Mouse (Mus musculus) brain, embryonic 14.5 days (tissue): ENCODE data around the gene Tspan32.

Source experiments
- CTCF ChIP-seq: fragments of 200-500 bp; IDR thresholded peaks from 2 replicates; pipeline ENCODE4 v1.5.1; 2012; ENCODE audit warnings: inconsistent platforms, mild to moderate bottlenecking, moderate library complexity, borderline replicate concordance; ENCODE audit not compliant: insufficient read depth, insufficient read length; ENCODE audit errors: extremely low read depth
- POLR2A ChIP-seq: fragments of 200-500 bp; IDR thresholded peaks from 2 replicates; pipeline ENCODE4 v1.6.1; 2012; ENCODE audit warnings: mild to moderate bottlenecking, inconsistent platforms, borderline replicate concordance; ENCODE audit not compliant: poor library complexity, insufficient read depth, insufficient read length, severe bottlenecking; ENCODE audit errors: extremely low read depth

DNA sequence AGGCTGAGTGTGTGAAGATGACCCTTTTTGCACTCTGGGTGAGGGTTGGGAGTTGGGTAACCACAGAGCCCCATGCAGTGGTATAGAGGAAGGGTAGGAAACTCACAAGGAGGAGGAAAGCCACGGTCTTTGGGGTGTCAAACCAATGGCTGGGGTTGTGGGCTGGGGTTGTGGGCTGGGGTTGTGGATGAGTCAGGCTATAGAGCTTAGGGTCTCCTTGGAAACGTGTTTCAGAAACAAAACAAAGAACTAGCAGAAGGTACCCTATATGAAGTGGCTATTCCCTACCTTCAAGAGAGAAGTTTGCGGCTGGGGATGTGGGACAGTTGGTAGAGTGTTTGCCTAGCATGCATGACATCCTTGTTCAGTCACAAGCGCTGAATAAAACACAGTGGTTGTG is 5.2 kb downstream of the Tspan32 start:
- TF ChIP-seq POLR2A (no peak), CTCF (no peak)
